Mouse (Mus musculus): ENCODE data around the gene Son.

DNA sequence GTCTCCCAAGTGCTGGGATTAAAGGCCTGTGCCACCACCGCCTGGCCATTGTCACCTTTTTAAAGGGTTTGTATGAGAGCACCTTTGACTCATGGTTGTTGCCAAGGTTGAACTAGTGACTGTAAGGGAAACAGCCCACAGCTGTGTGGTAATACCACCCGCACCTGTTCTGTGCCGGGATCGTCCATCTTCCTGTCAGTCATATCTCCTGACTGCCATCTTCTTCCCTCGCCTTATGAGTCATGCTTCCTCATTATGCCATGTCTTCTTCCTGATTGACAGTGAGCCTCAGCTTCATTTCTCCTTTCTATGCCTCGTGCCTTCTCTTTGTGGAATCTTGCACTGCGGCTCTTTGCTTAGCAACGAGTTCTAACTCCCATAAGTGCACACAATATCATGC lies 40.3 kb upstream of the Son start:
- TF ChIP-seq POLR2A (IDR thresholded peaks at IDR 0.05; ENCODE audit: extremely low read depth, insufficient read depth, low read length), result no peak
- no peak for TF ChIP-seq CTCF (IDR thresholded peaks at IDR 0.05; ENCODE audit: low read depth, low read length)

All from liver, adult 2 months (tissue).